Mouse (Mus musculus) kidney, adult 9 months (tissue): ENCODE measurements at regions not wholly inside any gene's neighbourhood (a gene's known extent, or its start where the extent isn't known, plus 50 kb on each side); places are given as distances from the start of the nearest gene placed in this dataset.
A peak's percentile ranks its signal among the peaks of the same experiment; 100 is the strongest.

Source experiments
- DNase-seq: peaks from one replicate; pipeline ENCODE4 v3.0.0; 2022

DNA sequence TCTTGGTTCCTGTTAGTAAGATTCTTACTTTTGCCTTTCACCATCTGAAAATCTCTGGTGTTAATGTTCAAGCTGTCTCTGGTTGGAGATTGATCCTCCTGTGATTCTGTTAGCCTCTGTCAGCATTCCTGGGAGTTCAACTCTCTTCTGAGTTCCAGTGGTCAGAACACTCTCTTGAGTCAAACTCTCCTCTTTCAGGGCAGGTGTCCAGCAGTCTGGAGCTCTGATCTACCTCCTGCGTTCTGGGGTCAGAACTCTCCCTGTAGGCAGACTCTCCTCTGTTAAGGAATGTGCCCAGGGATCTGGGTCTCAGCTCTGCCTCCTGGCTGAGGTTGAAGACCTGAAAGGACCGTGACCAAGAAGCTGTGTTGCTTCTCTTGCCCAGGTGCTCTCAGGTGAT is 581.3 kb downstream of the H2al1n start:
- peak; percentile 73 for DNase-seq

- DNase-seq, result no peak
Measured at GRCm38 (mm10) chrX:14835862-14836261, 624.9 kb downstream of the H2al1n start.

DNA sequence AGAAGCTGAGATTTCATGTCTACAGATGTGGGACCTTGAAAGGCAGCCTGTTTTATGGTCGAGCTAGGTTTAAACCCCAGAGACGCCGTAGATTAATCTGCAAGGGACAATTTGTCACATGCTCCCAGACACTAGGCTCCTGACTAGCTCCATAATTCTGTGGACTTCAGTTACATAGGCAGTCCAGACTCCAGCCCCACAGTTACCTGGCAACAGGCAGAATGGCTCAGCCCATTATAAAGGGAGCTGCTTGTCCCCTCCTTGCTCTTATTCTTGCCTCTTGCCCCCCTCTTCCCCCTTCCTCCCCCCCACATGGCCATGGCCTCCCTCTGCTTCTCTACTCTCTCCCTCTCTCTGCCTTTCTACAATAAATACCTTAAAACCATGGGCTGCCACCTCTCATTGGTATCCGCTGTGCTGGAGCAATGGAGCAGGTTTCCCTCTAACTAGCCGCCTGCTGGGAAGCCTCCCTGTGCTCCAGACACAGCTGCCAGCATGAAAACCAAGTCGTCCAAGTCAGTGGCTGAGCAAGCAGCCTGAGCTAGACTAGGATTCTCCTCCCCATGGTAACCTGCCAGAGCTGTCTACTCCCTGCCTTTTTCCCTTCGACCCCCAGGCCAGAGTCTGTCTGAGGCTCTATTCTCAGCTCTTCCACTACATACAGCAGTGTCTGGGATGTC is 628.9 kb downstream of the H2al1n start:
- no peak for DNase-seq

GRCm38 (mm10) chrX:14840420-14840757 is 629.4 kb downstream of the H2al1n start:
- DNase-seq, result no peak

GRCm38 (mm10) chrX:14845353-14845752 is 634.4 kb downstream of the H2al1n start:
- no peak for DNase-seq

DNA sequence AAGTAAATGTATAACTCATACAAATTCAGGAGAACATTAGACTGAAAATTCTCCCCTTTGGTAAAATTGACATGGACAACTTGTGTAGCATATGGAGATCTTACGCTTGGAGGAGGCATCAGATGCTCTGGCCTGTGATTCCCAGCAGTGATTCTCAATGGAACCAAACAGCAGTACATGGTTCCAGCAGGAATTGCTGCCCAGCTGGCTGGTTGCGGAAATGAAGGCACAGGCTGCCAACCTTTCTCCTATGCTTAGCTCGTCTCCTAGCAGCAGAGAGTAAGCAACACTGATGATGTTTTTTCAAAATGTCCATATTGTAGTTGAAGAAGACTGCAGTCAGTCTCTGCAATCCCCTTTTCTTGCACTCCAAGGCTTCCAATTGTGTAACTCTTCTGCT is 673.7 kb downstream of the H2al1n start:
- no peak for DNase-seq
